Mouse (Mus musculus): ENCODE data around the gene Socs7.

DNA sequence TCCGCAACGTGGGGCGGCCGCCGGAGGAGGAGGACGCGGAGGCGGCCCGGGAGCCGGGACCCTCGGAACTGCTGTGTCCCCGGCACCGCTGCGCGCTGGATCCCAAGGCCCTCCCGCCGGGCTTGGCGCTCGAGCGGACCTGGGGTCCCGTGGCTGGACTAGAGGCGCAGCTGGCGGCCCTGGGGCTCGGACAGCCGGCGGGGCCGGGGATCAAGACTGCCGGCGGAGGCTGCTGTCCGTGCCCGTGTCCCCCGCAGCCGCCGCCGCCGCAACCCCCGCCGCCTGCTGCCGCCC, 245 bp downstream of the Socs7 start:
- TF ChIP-seq CTCF (IDR thresholded peaks at IDR 0.05; ENCODE audit: insufficient read depth, low read depth, low read length) = no peak
- no peak for TF ChIP-seq POLR2A (IDR thresholded peaks at IDR 0.05; ENCODE audit: insufficient read depth, low read depth, low read length)
